Mouse (Mus musculus): ENCODE data around the gene A830005F24Rik. TPM values are rescaled to one million over a fixed set of nuclear protein-coding genes. Genes with fewer than 3 reads are reported as not detected.

A830005F24Rik gene
- total RNA-seq, 2 experiments from 2014 or later = not detected

DNA sequence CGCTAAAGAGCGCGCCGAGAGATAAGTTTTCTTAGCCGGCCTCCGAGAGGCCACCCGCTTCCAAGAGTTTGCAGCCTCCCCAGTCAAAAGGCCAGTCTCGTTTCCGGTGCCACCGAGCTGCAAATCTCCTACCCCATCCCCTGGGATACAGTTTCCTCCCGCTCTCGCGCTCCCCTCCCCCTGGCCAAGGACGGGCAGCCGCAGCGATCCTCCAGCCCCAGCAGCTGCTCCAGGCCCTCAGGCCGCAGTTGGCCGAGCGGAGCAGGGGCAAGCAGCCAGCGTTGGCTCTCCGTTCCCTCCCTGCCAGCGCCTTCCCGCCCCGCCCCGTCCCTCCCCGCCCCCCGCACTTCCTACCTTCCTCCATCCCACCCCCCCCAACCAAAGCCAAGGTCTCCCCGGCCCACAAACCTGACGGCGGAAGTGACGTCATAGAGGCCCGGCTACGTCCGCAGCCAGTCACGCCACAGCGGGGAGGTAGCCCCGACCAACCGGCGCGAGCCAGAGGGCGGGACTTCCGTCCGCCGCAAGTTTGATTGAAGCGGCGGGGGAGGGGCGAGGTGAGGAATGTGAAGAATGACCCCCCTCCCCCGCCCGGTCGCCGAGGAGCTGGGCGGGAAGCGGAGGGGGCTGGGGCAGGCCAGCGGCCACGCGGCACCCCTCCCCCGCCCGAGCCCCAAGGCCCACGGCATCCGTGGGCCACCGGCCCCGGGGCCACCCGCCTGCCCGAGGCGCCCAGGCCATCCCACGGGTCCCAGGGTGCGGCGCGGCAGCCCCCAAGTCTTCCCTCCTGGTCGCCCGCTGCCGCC, 32.3 kb downstream of the A830005F24Rik start:
- peak; percentile 99 for DNase-seq

DNA sequence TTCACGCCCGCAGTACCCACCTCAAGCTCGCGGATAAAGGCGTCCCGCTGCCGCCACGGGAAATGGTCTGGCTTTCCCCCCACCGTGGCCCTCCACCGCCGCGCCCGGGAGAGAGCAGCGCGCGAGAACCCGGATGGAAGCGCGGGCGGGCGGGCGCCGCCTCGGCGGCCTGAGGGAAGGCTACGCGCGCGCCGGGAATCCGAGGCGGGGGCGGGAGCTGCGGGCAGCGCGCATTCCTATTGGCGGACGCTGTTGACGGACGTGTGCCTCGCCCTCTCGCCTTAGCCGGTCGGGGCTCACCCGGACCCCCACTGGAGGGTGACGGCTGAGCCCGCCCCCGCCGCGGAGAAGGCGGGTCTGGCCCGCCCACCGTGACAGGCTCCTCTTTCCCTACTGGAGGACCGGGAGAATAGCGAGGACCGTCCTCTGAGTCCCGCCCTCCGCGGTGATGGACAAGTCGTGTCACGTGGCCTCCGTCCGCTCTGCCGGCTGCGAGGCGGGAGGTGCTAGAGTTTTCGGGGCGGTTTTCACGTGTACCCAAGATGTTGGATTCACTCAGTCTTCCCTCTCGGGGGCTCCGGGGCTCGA, 33.1 kb downstream of the A830005F24Rik start:
- DNase-seq = peak; percentile 100

DNA sequence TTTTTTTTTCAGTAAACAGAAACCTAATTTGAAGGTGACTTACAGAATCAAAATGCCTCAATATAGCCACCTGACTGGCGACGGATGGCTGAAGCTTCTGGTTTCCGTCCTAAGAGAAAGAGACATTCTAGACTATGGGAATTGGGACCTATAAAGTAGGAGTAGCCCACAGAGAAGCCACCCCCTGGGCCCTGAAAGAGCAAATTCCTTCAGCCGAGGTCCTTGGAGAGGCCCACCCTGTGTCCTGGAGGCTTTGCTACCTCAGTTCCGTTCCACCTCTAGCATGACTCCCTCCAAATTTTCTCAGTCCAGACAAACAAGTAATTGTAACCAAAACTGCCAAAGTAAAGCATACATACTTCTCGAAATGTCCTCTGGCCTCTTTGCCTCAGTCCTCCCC, 34.3 kb downstream of the A830005F24Rik start:
- DNase-seq = no peak

DNA sequence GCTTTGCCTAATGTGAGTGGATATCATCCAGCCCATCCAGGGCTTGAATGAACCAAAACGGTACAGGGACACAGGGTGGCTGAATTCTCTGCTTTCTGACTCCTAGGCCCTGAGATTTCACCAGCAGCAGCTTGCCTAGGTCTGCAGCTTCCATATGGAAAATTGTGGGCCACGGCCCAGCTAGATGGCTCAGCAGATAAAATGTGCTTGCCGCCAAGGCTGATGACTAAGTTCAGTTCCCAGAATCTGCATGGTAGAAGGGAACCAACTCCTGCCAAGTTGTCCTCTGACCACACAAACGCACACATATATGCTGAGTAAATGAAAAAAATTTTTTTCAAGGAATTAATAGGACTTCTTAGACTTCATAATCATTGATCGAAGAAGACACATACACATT, 34.9 kb downstream of the A830005F24Rik start:
- DNase-seq = no peak

DNA sequence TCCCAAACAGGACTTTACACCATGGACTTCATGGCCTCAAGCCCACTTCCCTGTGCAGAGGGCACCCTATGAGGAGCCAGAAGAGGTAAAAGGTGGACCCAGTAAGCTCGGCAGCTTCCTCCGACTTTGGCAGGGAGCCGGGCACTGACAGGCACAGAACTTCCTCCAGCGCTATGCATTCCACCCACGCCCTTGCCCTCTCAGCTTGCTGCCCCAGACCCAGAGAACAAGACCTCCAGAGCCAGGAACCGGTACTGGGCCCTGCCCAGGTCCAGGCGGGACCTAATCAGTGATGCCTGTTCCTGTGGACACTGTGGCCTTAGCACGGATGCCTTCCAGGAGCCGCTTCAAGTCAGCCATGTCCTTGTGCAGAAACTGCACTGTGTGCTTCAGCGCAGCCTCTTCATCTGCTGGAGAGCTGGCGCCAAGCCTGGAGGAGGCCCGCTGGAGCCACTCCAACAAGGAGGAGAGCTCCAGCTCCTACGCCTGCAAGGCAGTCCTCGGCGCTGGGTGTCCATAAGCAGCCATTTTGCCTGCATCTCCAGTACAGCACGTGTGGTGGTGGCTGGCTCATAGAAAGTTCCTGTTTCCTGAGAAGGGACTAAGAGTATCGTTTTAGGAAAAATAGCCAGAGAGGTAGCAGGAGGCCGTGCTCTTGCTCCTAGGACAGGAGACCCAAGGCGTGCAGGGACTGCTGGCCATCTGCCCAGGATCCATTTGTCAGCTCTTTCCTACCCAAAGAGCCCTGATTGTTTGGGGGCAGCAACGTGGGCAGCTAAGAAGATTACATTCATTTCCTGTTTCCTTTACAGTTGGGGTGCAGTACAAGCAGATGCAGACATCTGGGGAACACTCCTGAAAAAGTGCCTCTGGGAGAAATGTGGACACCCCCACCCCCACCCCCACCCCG, 39.1 kb downstream of the A830005F24Rik start:
- peak; percentile 95 for DNase-seq

DNA sequence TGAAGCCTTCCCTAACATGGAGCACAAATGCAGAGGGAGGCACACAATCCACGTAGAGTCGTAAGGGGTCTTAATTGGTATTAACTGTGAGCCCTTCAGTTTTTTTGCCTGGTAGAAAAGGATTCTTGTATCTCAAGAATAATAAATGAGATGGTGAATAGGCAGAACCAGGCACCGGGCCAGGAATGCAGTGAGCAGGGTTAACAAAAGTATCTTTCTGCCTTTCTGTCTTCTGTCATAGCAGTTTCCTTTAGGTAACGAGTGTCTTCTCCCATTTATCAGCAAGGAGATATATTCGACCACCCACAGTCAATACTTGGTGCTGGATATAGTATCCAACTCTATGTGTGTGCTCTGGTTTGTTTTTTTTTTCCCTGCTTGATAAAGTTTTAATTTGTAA, 40.1 kb downstream of the A830005F24Rik start:
- DNase-seq = no peak

DNA sequence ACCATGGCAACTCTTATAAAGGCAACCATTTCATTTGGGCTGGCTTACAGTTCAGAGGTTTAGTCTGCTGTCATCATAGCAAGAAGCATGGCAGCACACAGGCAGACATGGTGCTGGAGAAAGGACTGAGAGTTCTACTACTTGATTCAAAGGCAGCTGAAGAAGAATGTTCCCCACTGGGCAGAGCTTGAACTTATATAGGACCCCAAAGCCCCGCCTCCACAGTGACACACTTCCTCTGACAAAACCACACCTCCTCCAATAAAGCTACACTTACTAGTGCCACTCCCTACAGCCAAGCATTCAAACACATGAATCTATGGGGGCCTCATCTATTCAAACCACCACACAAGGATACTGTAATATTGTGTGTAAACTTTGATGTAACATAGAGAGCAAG, 41.2 kb downstream of the A830005F24Rik start:
- DNase-seq = no peak

DNA sequence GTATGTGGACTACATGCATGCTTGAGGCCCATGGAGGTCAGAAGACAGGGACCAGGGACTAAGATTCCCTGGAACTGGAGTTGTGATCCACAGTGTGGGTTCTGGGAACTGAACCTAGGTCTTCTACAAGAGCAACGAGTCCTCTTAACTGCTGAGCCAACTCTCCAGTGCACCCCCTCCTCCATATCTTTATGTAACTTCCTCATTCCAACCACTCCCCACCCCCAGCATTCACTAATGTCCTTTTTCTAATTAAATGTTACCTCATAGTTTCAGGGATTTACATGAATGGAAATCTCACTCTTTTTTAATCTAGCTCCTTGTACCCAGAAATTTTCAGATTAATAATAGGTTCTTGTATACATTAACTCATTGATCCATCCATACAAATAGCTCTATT, 42.6 kb downstream of the A830005F24Rik start:
- DNase-seq = no peak

DNA sequence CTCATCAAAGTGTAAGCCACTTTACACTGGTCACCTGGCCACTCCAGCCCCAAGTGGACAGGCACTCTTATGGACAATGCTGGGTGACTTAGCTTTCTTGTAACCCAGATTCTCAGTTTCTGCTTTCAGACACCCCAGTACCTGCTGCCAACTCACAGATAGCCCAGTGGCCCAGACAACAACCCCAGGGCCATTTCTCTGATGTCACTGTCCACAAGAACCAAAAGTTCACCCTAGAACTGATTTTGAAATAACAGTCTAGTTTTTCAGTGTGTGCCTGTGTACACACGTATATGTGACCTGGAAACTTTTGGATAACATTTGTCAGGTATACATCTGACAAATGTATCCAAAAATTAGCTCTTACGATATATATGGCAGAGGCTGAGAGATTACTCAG, 48.1 kb downstream of the A830005F24Rik start:
- no peak for DNase-seq

DNA sequence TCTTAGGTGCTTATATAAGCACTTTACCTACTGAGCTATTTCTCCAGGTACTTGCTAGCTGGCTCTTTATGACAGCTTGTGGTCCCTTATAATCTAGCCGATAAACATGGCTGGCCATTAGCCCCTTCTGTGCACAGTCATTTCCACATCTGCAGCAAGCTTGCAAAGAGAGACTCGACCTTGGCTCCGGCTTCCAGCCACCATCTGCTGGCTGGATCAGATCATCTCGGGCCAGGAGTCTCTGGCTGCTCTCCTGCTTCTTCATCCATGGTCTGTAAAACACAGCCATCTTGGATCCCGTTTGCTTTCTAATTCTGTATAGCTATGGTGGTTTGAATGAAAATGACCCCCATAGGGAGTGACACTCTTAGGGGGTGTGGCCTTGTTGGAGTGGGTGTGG, 49.0 kb downstream of the A830005F24Rik start:
- peak; percentile 28 for DNase-seq

Small RNA genes lying within 50 kb of the gene (microRNA-seq; reads per million reads assigned to microRNA genes)
- 0 reads per million in 2 experiments for gene Gm24111
- 463 to 526 reads per million in 2 experiments for gene Mirlet7a-1
- gene Mirlet7d = 24,291 to 55,288 reads per million in 2 experiments
- gene Mirlet7f-1 = 0 reads per million in 2 experiments

Other genes with a start within 250 kb of the A830005F24Rik start
- gene Zfp169, start 119 bp upstream of the A830005F24Rik start, total RNA-seq (2021) = 1 to 10 TPM; 5.8 to 6.2 TPM
- gene Ptpdc1, start 112.1 kb downstream of the A830005F24Rik start, total RNA-seq (2021) = 1 to 10 TPM; 8.2 to 8.9 TPM
- gene Barx1, start 149.4 kb downstream of the A830005F24Rik start, total RNA-seq (2021) = not detected

All from heart, postnatal 4 days (tissue).